Mouse (Mus musculus): ENCODE measurements around the gene Mlx. TPM values are rescaled to one million over a fixed set of nuclear protein-coding genes. Genes with fewer than 3 reads are reported as not detected.

Gene Mlx
- total RNA-seq, 2 experiments from 2014 or later: 76.4 to 90.0 TPM

GRCm38 (mm10) chr11:101133037-101133436 lies 46.0 kb downstream of the Mlx start:
- ATAC-seq (replicated peaks; ENCODE audit: poor library complexity): no peak

DNA sequence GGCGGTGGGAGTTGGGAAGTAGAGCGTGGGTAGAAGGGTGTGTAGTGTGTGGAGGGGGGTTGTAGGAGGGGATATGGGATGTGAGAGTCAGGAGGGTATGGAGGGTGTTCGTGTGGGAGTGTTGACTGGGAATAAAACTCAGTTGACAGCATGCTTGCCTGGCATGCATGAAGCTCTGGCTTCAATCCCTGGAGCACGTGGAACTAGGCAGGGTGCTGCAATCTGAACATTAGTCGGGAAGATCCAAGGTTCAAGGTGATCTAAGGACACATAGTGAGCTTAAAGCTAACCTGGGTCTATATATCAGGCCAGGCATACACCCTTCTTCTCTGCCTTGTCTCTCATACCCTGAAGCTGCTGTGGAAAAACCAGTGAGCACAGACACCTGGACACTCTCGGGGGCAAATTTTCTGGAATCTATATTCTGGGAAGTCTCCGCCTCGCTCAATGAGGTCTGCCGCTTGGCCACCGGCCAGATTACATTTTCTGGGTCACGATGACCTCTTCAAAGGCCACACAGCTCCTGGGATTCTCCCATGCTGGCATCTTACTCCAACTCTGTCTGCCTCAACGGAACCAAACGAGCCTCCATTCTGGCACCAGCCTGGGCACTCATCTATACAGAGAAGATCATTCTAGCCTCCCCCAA lies 47.3 kb downstream of the Mlx start:
- no peak for ATAC-seq (replicated peaks; ENCODE audit: poor library complexity)

GRCm38 (mm10) chr11:101137000-101137399 lies 49.9 kb downstream of the Mlx start:
- ATAC-seq (replicated peaks; ENCODE audit: poor library complexity): no peak

DNA sequence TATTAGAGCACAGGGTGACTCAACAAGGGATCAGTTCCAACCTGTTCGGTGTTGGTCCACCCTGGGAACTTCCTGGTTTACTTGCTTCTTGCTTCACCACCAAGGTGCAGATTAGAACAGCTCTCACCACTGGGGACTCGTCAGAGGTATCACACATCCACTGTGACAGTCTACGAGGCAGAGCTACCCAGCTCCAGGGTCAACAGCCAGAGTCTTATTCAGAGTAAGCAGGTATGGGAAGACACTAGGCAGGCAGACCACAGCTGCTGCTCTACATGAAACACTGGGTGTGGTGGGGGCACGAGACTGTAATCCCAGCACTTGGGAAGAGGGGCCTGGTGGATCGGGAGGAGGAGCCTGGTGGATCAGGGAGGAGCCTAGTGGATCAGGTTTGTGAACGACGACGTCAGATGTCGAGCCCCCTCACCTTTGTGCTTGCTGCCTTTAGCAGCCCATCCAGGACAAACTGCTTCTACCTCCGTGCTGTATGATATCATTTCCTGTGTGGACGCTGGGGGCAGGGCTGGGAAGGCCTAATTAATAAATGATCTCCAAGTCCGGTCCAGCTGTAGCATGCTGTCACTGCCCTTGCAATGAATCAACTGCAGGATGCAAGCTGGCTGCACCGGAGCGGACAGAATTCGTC lies 51.6 kb downstream of the Mlx start:
- peak; percentile 14; the same call in 1 of the 2 replicates for ATAC-seq (replicated peaks; ENCODE audit: poor library complexity)

- ATAC-seq (replicated peaks; ENCODE audit: poor library complexity): no peak
Measured at GRCm38 (mm10) chr11:101140164-101140819, 53.2 kb downstream of the Mlx start.

GRCm38 (mm10) chr11:101141088-101141487 lies 54.0 kb downstream of the Mlx start:
- no peak for ATAC-seq (replicated peaks; ENCODE audit: poor library complexity)

Other genes starting within 250 kb of the Mlx start
- gene Stat5b, start 236.6 kb upstream of the Mlx start, total RNA-seq (2015): 31.1 and 32.2 TPM in 2 replicates
- 29.4 and 37.2 TPM in 2 replicates for gene Stat5b, start 236.6 kb upstream of the Mlx start, total RNA-seq (2017)
- 25.3 and 31.0 TPM in 2 replicates for gene Stat5a, start 227.9 kb upstream of the Mlx start, total RNA-seq (2015)
- 31.5 and 32.4 TPM in 2 replicates for gene Stat5a, start 227.9 kb upstream of the Mlx start, total RNA-seq (2017)
- 38.3 and 38.6 TPM in 2 replicates for gene Stat3, start 147.7 kb upstream of the Mlx start, total RNA-seq (2015)
- 78.6 and 85.3 TPM in 2 replicates for gene Stat3, start 147.7 kb upstream of the Mlx start, total RNA-seq (2017)
- 0.51 and 1.7 TPM in 2 replicates for gene Cavin1, start 116.4 kb upstream of the Mlx start, total RNA-seq (2015)
- gene Cavin1, start 116.4 kb upstream of the Mlx start, total RNA-seq (2017): 1.4 and 2.5 TPM in 2 replicates
- 21.4 and 35.3 TPM in 2 replicates for gene Atp6v0a1, start 77.8 kb upstream of the Mlx start, total RNA-seq (2015)
- 38.1 and 50.1 TPM in 2 replicates for gene Atp6v0a1, start 77.8 kb upstream of the Mlx start, total RNA-seq (2017)
- gene Naglu, start 17.3 kb upstream of the Mlx start, total RNA-seq (2015): 6.0 and 8.4 TPM in 2 replicates
- gene Naglu, start 17.3 kb upstream of the Mlx start, total RNA-seq (2017): 9.9 and 12.0 TPM in 2 replicates
- gene Hsd17b1, start 8.9 kb upstream of the Mlx start, total RNA-seq (2015): 6.0 and 9.8 TPM in 2 replicates
- gene Hsd17b1, start 8.9 kb upstream of the Mlx start, total RNA-seq (2017): 3.2 and 5.2 TPM in 2 replicates
- 19.8 and 28.1 TPM in 2 replicates for gene Coasy, start 4.7 kb upstream of the Mlx start, total RNA-seq (2015)
- gene Coasy, start 4.7 kb upstream of the Mlx start, total RNA-seq (2017): 28.0 and 31.7 TPM in 2 replicates
- gene Psmc3ip, start 8.2 kb downstream of the Mlx start, total RNA-seq (2015): 32.7 and 40.2 TPM in 2 replicates
- 58.6 and 67.8 TPM in 2 replicates for gene Psmc3ip, start 8.2 kb downstream of the Mlx start, total RNA-seq (2017)
- 7.3 and 8.1 TPM in 2 replicates for gene Retreg3, start 32.6 kb downstream of the Mlx start, total RNA-seq (2015)
- gene Retreg3, start 32.6 kb downstream of the Mlx start, total RNA-seq (2017): 24.0 and 25.7 TPM in 2 replicates
- 20.7 and 21.2 TPM in 2 replicates for gene Tubg1, start 32.7 kb downstream of the Mlx start, total RNA-seq (2015)
- 41.4 and 43.3 TPM in 2 replicates for gene Tubg1, start 32.7 kb downstream of the Mlx start, total RNA-seq (2017)
- not detected in 2 replicates for gene Tubg2, start 68.6 kb downstream of the Mlx start, total RNA-seq (2015)
- gene Tubg2, start 68.6 kb downstream of the Mlx start, total RNA-seq (2017): not detected in 2 replicates
- gene Cntnap1, start 83.2 kb downstream of the Mlx start, total RNA-seq (2015): 0.51 and 0.77 TPM in 2 replicates
- gene Cntnap1, start 83.2 kb downstream of the Mlx start, total RNA-seq (2017): 0.34 and 0.87 TPM in 2 replicates
- 0.66 TPM in 1 of 2 replicates, not detected in the other for gene Plekhh3, start 84.1 kb downstream of the Mlx start, total RNA-seq (2015)
- 0.14 and 1.0 TPM in 2 replicates for gene Plekhh3, start 84.1 kb downstream of the Mlx start, total RNA-seq (2017)
- gene Ccr10, start 88.2 kb downstream of the Mlx start, total RNA-seq (2015): not detected in 2 replicates
- 0.41 TPM in 1 of 2 replicates, not detected in the other for gene Ccr10, start 88.2 kb downstream of the Mlx start, total RNA-seq (2017)
- gene Ezh1, start 139.2 kb downstream of the Mlx start, total RNA-seq (2015): 13.8 and 15.8 TPM in 2 replicates
- gene Ezh1, start 139.2 kb downstream of the Mlx start, total RNA-seq (2017): 13.2 and 15.8 TPM in 2 replicates
- 0.88 TPM in 1 of 2 replicates, not detected in the other for gene Ramp2, start 158.8 kb downstream of the Mlx start, total RNA-seq (2015)
- gene Ramp2, start 158.8 kb downstream of the Mlx start, total RNA-seq (2017): 1.9 TPM in 1 of 2 replicates, not detected in the other
- gene Vps25, start 166.4 kb downstream of the Mlx start, total RNA-seq (2015): 261 and 263 TPM in 2 replicates
- gene Vps25, start 166.4 kb downstream of the Mlx start, total RNA-seq (2017): 70.4 and 86.9 TPM in 2 replicates
- not detected in 2 replicates for gene Wnk4, start 173.3 kb downstream of the Mlx start, total RNA-seq (2015)
- gene Wnk4, start 173.3 kb downstream of the Mlx start, total RNA-seq (2017): not detected in 2 replicates
- 1.1 and 2.0 TPM in 2 replicates for gene Cntd1, start 191.7 kb downstream of the Mlx start, total RNA-seq (2015)
- gene Cntd1, start 191.7 kb downstream of the Mlx start, total RNA-seq (2017): 1.2 and 1.3 TPM in 2 replicates
- gene Coa3, start 191.8 kb downstream of the Mlx start, total RNA-seq (2015): 74.0 and 91.0 TPM in 2 replicates
- 43.7 and 47.8 TPM in 2 replicates for gene Coa3, start 191.8 kb downstream of the Mlx start, total RNA-seq (2017)
- gene Becn1, start 215.0 kb downstream of the Mlx start, total RNA-seq (2015): 49.8 and 61.2 TPM in 2 replicates
- 161 and 166 TPM in 2 replicates for gene Becn1, start 215.0 kb downstream of the Mlx start, total RNA-seq (2017)
- 208 and 220 TPM in 2 replicates for gene Psme3, start 228.9 kb downstream of the Mlx start, total RNA-seq (2015)
- 116 and 120 TPM in 2 replicates for gene Psme3, start 228.9 kb downstream of the Mlx start, total RNA-seq (2017)
- gene Aoc2, start 237.8 kb downstream of the Mlx start, total RNA-seq (2015): 1.5 and 2.0 TPM in 2 replicates
- gene Aoc2, start 237.8 kb downstream of the Mlx start, total RNA-seq (2017): 0.75 and 1.6 TPM in 2 replicates
- 0.15 and 0.29 TPM in 2 replicates for gene Aoc3, start 243.3 kb downstream of the Mlx start, total RNA-seq (2015)
- not detected in 2 replicates for gene Aoc3, start 243.3 kb downstream of the Mlx start, total RNA-seq (2017)

Data from megakaryocyte progenitor cell, adult 5-6 weeks (primary cell).